Mouse (Mus musculus) lung, postnatal 36 days (tissue): Measurements from ENCODE around the gene Icam1.

ENCODE experiments used
- DNase-seq: peaks from one replicate; pipeline ENCODE4 v3.0.0; 2022; ENCODE audit warnings: mixed read lengths

Icam1 gene

DNA sequence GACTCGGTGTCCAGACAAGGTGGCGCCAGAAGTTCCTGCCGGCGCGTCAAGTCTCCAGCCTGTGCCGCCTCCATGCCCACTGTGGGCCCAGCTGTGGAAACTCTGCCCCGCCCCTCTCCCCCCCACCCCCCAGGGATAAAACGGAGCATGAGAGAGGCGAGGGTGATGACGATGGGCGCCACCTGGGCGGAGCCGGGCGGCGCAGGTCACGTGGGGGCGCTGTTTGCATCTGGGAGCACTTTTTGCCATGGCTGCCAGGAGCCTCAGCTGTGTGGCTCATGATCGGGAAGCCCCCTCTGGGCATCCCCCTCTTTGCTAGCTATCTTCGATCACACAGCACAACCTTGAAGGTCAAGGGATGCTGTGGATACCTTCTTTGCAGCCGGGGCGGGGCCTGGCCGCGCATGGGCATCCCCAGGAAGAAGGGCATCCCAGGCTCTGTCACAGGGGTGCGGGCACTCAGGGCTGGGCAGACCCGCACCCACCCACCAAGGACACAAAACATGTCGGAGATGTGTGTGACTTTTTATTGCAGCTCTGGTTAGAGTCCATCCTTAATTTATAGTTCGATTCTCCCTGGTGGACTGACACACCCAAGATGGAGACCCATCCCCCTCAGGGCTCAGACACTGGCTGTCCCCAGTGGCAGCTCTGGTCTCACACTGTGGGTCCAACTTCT is 51.4 kb downstream of the Icam1 start, which contains the start of gene Zglp1:
TSS of gene Zglp1 (minus strand) at position 88 of the 679 bp plus-strand sequence.
- DNase-seq: no peak

DNA sequence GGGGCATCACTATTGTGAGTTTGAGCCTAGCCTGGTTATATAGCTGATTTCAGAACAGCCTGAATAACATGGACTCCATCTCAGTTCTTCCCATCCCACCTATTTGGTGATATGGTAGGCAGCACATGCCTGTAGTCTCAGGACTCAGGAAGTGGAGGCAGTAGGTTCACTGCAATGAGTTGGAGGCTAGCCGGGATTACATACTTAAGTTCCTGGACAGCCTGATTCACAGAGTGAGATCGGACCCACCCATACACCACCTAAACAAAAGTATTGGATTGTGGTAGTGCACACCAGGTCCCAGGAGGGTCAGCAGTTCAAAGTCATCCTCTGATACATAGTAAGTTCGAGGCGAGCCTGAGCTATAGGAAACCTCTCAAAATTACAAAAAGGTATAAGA is 56.9 kb downstream of the Icam1 start:
- DNase-seq: no peak

- peak; percentile 95 for DNase-seq
Observed at GRCm38 (mm10) chr9:21073044-21073840, 57.5 kb downstream of the Icam1 start, which contains the start of the genes Gm49373 and Fdx1l. Gene Gm49373 (minus strand): TSS chr9:21073096. Gene Fdx1l (minus strand): TSS chr9:21073614.

GRCm38 (mm10) chr9:21074173-21074572 is 58.4 kb downstream of the Icam1 start:
- DNase-seq: no peak

- no peak for DNase-seq
Observed at GRCm38 (mm10) chr9:21075625-21076024, 59.8 kb downstream of the Icam1 start.
